Mouse (Mus musculus): ENCODE measurements around the gene Eftud2.

Gene Eftud2

GRCm38 (mm10) chr11:102880585-102881313, at the start of gene Eftud2, which contains the start of gene Ccdc103:
Eftud2 (minus strand) TSS chr11:102880985.
Ccdc103 (plus strand) TSS chr11:102881204.
- DNase-seq, result peak; percentile 89

- DNase-seq, result peak; percentile 19
Observed at GRCm38 (mm10) chr11:102925351-102925717, 44.5 kb upstream of the Eftud2 start.

GRCm38 (mm10) chr11:102924557-102925350, 44.0 kb upstream of the Eftud2 start, which contains the start of gene Kif18b:
Kif18b (minus strand) TSS chr11:102925124.
- DNase-seq, result peak; percentile 93

GRCm38 (mm10) chr11:102921491-102921890, 40.7 kb upstream of the Eftud2 start:
- DNase-seq, result no peak

GRCm38 (mm10) chr11:102918077-102918476, 37.3 kb upstream of the Eftud2 start:
- no peak for DNase-seq

- DNase-seq, result no peak
Observed at GRCm38 (mm10) chr11:102915380-102915779, 34.6 kb upstream of the Eftud2 start.

- no peak for DNase-seq
Observed at GRCm38 (mm10) chr11:102911376-102911775, 30.6 kb upstream of the Eftud2 start.

GRCm38 (mm10) chr11:102903654-102904053, 22.9 kb upstream of the Eftud2 start:
- DNase-seq, result no peak

GRCm38 (mm10) chr11:102902107-102902506, 21.3 kb upstream of the Eftud2 start:
- no peak for DNase-seq

GRCm38 (mm10) chr11:102901199-102901598, 20.4 kb upstream of the Eftud2 start:
- DNase-seq, result no peak

- peak; percentile 93 for DNase-seq
Observed at GRCm38 (mm10) chr11:102900763-102901162, 20.0 kb upstream of the Eftud2 start, which contains the start of gene Gfap. Gfap (minus strand) TSS chr11:102900912.

GRCm38 (mm10) chr11:102898408-102898807, 17.6 kb upstream of the Eftud2 start:
- peak; percentile 46 for DNase-seq

GRCm38 (mm10) chr11:102896641-102897040, 15.9 kb upstream of the Eftud2 start:
- DNase-seq, result no peak

GRCm38 (mm10) chr11:102895779-102896178, 15.0 kb upstream of the Eftud2 start:
- DNase-seq, result no peak

GRCm38 (mm10) chr11:102894716-102895115, 13.9 kb upstream of the Eftud2 start:
- no peak for DNase-seq

- peak; percentile 44 for DNase-seq
Observed at GRCm38 (mm10) chr11:102893015-102893651, 12.3 kb upstream of the Eftud2 start.

- DNase-seq, result no peak
Observed at GRCm38 (mm10) chr11:102890096-102890495, 9.3 kb upstream of the Eftud2 start.

GRCm38 (mm10) chr11:102888135-102888534, 7.3 kb upstream of the Eftud2 start:
- no peak for DNase-seq

- no peak for DNase-seq
Observed at GRCm38 (mm10) chr11:102887433-102887832, 6.6 kb upstream of the Eftud2 start.

GRCm38 (mm10) chr11:102884616-102885219, 3.9 kb upstream of the Eftud2 start, which contains the start of gene Fam187a:
Fam187a (plus strand) TSS chr11:102885169.
- no peak for DNase-seq

GRCm38 (mm10) chr11:102881314-102882198, 771 bp upstream of the Eftud2 start:
- DNase-seq, result no peak

GRCm38 (mm10) chr11:102879558-102879957, 1.2 kb downstream of the Eftud2 start:
- no peak for DNase-seq
